Mouse (Mus musculus) testis, adult 2 months (tissue): ENCODE results near the gene Prpsap2.

ENCODE experiments used
- CTCF ChIP-seq: fragments of 200-500 bp; IDR thresholded peaks from 2 replicates; pipeline ENCODE4 v1.5.1; 2012; ENCODE audit warnings: low read depth, mild to moderate bottlenecking, inconsistent platforms, low read length, moderate library complexity; ENCODE audit not compliant: control insufficient read depth, insufficient read depth, insufficient replicate concordance
- POLR2A ChIP-seq: fragments of 200-500 bp; IDR thresholded peaks from 2 replicates; pipeline ENCODE4 v1.6.1; 2012; ENCODE audit warnings: low read depth, mild to moderate bottlenecking, inconsistent platforms, low read length, moderate library complexity; ENCODE audit not compliant: control insufficient read depth

DNA sequence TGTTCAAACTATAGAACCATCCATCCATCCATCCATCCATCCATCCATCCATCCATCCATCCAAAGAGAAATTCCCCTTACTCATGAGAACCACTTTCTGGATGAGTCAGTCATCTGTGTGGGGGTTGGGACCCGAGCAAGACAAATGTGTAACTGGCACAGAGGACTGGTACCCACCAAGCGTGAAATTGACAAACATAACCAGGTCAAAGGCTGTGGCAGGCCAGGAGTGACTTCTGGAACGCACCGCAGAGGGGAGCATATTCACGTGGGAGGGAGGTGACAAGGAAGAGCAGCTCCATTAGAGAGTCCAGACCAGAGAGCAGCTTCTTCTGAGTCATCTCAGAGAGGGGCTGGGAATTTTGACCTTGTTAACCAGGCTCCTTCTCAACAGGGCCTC, 39.8 kb downstream of the Prpsap2 start:
- TF ChIP-seq POLR2A (no peak), CTCF (no peak)
